Mouse (Mus musculus): ENCODE measurements around the gene Smoc2. TPM values are rescaled to one million over a fixed set of nuclear protein-coding genes. Genes with fewer than 3 reads are reported as not detected.
A peak's percentile ranks its signal among the peaks of the same experiment; 100 is the strongest.

Smoc2 gene
- polyA plus RNA-seq (2015; fragmentation: Nextera tagmentation; extraction: Ambion mirVana) = 121 TPM in 2 replicates

DNA sequence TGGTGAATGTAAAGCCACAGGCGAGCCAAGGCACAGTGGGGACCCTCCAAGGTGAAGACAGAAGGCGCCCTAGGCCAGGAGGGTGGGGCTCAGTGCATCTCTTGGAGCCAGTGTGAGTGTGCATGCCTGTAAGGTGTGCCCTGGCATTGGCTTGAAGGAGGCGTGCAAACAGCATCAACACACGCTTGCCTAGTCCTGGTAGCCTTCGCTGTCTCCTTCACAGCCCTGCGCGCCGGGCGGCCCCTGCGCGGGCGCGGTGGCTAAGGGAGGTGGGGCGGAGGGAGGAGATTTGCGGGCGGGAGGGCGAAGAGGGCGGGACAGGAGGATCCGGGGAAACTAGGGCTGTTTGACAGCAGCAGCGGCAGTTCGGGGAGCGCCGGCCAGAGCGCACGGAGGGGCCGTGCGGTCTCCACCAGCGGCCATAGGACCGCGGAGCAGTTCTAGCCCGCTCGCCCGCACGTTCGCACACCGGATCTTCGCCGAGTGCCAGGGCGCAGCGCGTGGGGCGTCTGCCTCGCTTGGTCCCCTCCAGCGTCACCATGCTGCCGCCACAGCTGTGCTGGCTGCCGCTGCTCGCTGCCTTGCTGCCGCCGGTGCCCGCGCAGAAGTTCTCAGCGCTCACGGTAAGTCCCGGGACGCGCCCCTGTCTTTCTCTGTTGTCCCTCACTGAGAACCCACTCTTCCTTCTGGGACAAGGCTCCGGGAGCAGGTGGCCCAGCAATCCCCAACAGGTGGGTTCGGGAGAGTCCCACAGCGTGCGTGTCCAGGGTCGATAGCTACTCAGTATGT, at the start of gene Smoc2:
Smoc2 (plus strand) TSS at position 330 of the 789 bp plus-strand sequence.
- Histone ChIP-seq H3K36me3 (no peaks in the 10 kb centered on the region), H3K4me3 (replicated peaks) (peak within 1 kb of the TSS; percentile 59), H3K9ac (peak within 1 kb of the TSS; percentile 9; the same call in 1 of the 2 replicates), H3K9me3 (no peaks in the 10 kb centered on the region), H3K27ac (0 out of 2 replicates have a peak within 1 kb of the TSS, but pooled peaks have one; percentile 28), H3K27me3 (replicated peaks) (peaks cover 35% of the 10 kb centered on the region), H3K4me2 (peak within 1 kb of the TSS; percentile 94), H3K4me1 (peaks cover 17% of the 10 kb centered on the region)
- ATAC-seq (ENCODE audit: insufficient read depth, low FRiP score, low read depth) = peak; percentile 66
- under 1% methylated on average over 61 of the region's 61 CpGs for WGBS

GRCm38 (mm10) chr17:14230698-14231430, 48.4 kb upstream of the Smoc2 start:
- Histone ChIP-seq H3K36me3 (no peaks in the 10 kb centered on the region), H3K4me2 (no peak overlapping the region; the same call in 1 of the 2 replicates), H3K27ac (peak overlapping the region; percentile 67)

GRCm38 (mm10) chr17:14232629-14233028, 46.7 kb upstream of the Smoc2 start:
- Histone ChIP-seq H3K36me3 (no peaks in the 10 kb centered on the region), H3K9me3 (no peaks in the 10 kb centered on the region), H3K4me1 (peaks cover 21% of the 10 kb centered on the region; the same call in 1 of the 2 replicates), H3K27ac (peak overlapping the region; percentile 26; the same call in 1 of the 2 replicates), H3K4me2 (no peak overlapping the region), H3K27me3 (replicated peaks) (no peaks in the 10 kb centered on the region), H3K4me3 (replicated peaks) (no peak overlapping the region), H3K9ac (no peak overlapping the region)
- WGBS = 43% methylated on average over 3 of the region's 3 CpGs
- ATAC-seq (ENCODE audit: insufficient read depth, low FRiP score, low read depth) = no peak

More at GRCm38 (mm10) chr17:14230698-14231430, 48.4 kb upstream of the Smoc2 start:
- ATAC-seq (ENCODE audit: insufficient read depth, low FRiP score, low read depth) = 0 out of 2 replicates have a peak, but pooled peaks have one; percentile 10
- no peak overlapping the region for H3K4me3 ChIP-seq (replicated peaks)
- 9% methylated on average over 13 of the region's 13 CpGs for WGBS
- H3K4me1 ChIP-seq = peaks cover 24% of the 10 kb centered on the region; the same call in 1 of the 2 replicates
- H3K27me3 ChIP-seq (replicated peaks) = no peaks in the 10 kb centered on the region
- no peaks in the 10 kb centered on the region for H3K9me3 ChIP-seq
- H3K9ac ChIP-seq = no peak overlapping the region

- Histone ChIP-seq H3K27me3 (replicated peaks) (no peaks in the 10 kb centered on the region), H3K36me3 (no peaks in the 10 kb centered on the region), H3K4me1 (peaks cover 15% of the 10 kb centered on the region; the same call in 1 of the 2 replicates), H3K4me3 (replicated peaks) (no peak overlapping the region), H3K27ac (no peak overlapping the region), H3K9me3 (no peaks in the 10 kb centered on the region), H3K4me2 (no peak overlapping the region), H3K9ac (no peak overlapping the region)
- ATAC-seq (ENCODE audit: insufficient read depth, low FRiP score, low read depth) = no peak
- WGBS = 46% methylated on average over 4 of the region's 4 CpGs
Measured at GRCm38 (mm10) chr17:14233658-14234057, 45.6 kb upstream of the Smoc2 start.

GRCm38 (mm10) chr17:14234774-14235389, 44.4 kb upstream of the Smoc2 start:
- Histone ChIP-seq H3K4me2 (no peak overlapping the region), H3K36me3 (no peaks in the 10 kb centered on the region), H3K27me3 (replicated peaks) (no peaks in the 10 kb centered on the region), H3K9ac (no peak overlapping the region), H3K4me1 (peaks cover 15% of the 10 kb centered on the region; the same call in 1 of the 2 replicates), H3K27ac (no peak overlapping the region), H3K9me3 (no peaks in the 10 kb centered on the region), H3K4me3 (replicated peaks) (no peak overlapping the region)
- WGBS = 47% methylated on average over 12 of the region's 12 CpGs
- ATAC-seq (ENCODE audit: insufficient read depth, low FRiP score, low read depth) = no peak

DNA sequence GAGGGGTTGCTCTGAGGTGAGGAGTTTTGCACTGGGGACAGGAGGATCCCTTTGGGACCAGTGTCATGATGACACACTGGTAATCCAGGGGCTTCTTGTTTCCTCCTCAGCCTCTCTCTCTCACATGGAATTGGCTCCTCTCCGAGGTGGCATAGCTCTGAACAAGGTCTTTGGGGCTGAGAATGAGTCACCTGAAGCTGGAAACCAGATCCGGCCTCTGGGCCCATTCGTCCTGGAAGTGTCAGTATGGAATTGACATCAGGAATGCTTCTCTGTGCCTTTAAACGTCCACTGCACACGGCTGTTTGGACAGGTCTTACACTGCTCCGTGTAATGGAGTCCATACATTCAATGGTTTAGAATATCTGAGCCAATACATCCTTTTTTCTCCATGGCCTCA, 42.2 kb upstream of the Smoc2 start:
- Histone ChIP-seq H3K4me1 (0 out of 2 replicates have a peak, but pooled peaks cover 4% of the 10 kb centered on the region), H3K27me3 (replicated peaks) (no peaks in the 10 kb centered on the region), H3K9me3 (no peaks in the 10 kb centered on the region), H3K4me3 (replicated peaks) (no peak overlapping the region), H3K36me3 (no peaks in the 10 kb centered on the region), H3K9ac (no peak overlapping the region), H3K27ac (no peak overlapping the region), H3K4me2 (no peak overlapping the region)
- ATAC-seq (ENCODE audit: insufficient read depth, low FRiP score, low read depth) = no peak
- WGBS = 46% methylated on average over 6 of the region's 6 CpGs

GRCm38 (mm10) chr17:14239960-14240359, 39.3 kb upstream of the Smoc2 start:
- H3K27me3 ChIP-seq (replicated peaks) = no peaks in the 10 kb centered on the region
- H3K4me3 ChIP-seq (replicated peaks) = no peak overlapping the region
- no peaks in the 10 kb centered on the region for H3K36me3 ChIP-seq
- no peak for ATAC-seq (ENCODE audit: insufficient read depth, low FRiP score, low read depth)
- H3K4me1 ChIP-seq = peaks cover 5% of the 10 kb centered on the region; the same call in 1 of the 2 replicates
- no peak overlapping the region for H3K9ac ChIP-seq
- no peak overlapping the region for H3K4me2 ChIP-seq
- 75% methylated on average over 10 of the region's 10 CpGs for WGBS
- H3K27ac ChIP-seq = no peak overlapping the region
- H3K9me3 ChIP-seq = no peaks in the 10 kb centered on the region

DNA sequence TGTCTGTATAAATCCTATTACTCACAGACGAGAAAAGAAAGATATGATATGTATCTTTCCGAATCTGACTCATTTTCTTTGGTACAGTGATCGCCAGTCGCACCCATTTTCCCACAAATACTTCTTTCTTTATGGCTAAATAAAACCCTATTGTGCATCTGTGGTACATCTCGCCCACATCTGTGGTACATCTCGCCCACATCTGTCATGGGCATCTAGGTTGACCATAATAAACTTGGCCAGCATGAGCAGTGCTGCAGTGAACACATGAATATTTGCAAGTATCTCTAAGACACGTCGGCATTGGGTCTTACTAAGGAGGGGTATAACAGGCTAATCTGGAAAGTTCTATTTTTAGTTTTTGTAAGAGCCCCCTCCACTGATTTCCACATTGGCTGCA, 36.7 kb upstream of the Smoc2 start:
- Histone ChIP-seq H3K4me2 (no peak overlapping the region), H3K4me3 (replicated peaks) (no peak overlapping the region), H3K27me3 (replicated peaks) (no peaks in the 10 kb centered on the region), H3K36me3 (no peaks in the 10 kb centered on the region), H3K9ac (no peak overlapping the region), H3K4me1 (peaks cover 7% of the 10 kb centered on the region; the same call in 1 of the 2 replicates), H3K9me3 (no peaks in the 10 kb centered on the region), H3K27ac (no peak overlapping the region)
- 89% methylated on average over 8 of the region's 8 CpGs for WGBS
- no peak for ATAC-seq (ENCODE audit: insufficient read depth, low FRiP score, low read depth)

- Histone ChIP-seq H3K4me3 (replicated peaks) (no peak overlapping the region), H3K4me2 (no peak overlapping the region), H3K27ac (peak overlapping the region; percentile 48), H3K36me3 (no peaks in the 10 kb centered on the region), H3K4me1 (peaks cover 7% of the 10 kb centered on the region; the same call in 1 of the 2 replicates), H3K9me3 (no peaks in the 10 kb centered on the region), H3K9ac (no peak overlapping the region), H3K27me3 (replicated peaks) (no peaks in the 10 kb centered on the region)
- WGBS = 55% methylated on average over 11 of the region's 11 CpGs
- no peak for ATAC-seq (ENCODE audit: insufficient read depth, low FRiP score, low read depth)
Measured at GRCm38 (mm10) chr17:14244195-14244965, 34.9 kb upstream of the Smoc2 start.

GRCm38 (mm10) chr17:14246266-14246665, 33.0 kb upstream of the Smoc2 start:
- no peaks in the 10 kb centered on the region for H3K36me3 ChIP-seq
- no peak overlapping the region for H3K4me2 ChIP-seq
- H3K9me3 ChIP-seq = no peaks in the 10 kb centered on the region
- H3K27me3 ChIP-seq (replicated peaks) = no peaks in the 10 kb centered on the region
- no peak overlapping the region for H3K4me3 ChIP-seq (replicated peaks)
- 82% methylated on average over 2 of the region's 2 CpGs for WGBS
- no peak overlapping the region for H3K9ac ChIP-seq
- no peak for ATAC-seq (ENCODE audit: insufficient read depth, low FRiP score, low read depth)
- H3K27ac ChIP-seq = no peak overlapping the region
- peaks cover 7% of the 10 kb centered on the region; the same call in 1 of the 2 replicates for H3K4me1 ChIP-seq

GRCm38 (mm10) chr17:14247931-14248330, 31.4 kb upstream of the Smoc2 start:
- no peak overlapping the region for H3K4me3 ChIP-seq (replicated peaks)
- H3K27ac ChIP-seq = no peak overlapping the region
- H3K27me3 ChIP-seq (replicated peaks) = no peaks in the 10 kb centered on the region
- peaks cover 7% of the 10 kb centered on the region; the same call in 1 of the 2 replicates for H3K4me1 ChIP-seq
- no peaks in the 10 kb centered on the region for H3K9me3 ChIP-seq
- H3K4me2 ChIP-seq = no peak overlapping the region
- no peak for ATAC-seq (ENCODE audit: insufficient read depth, low FRiP score, low read depth)
- H3K36me3 ChIP-seq = no peaks in the 10 kb centered on the region
- 87% methylated on average over 8 of the region's 8 CpGs for WGBS
- no peak overlapping the region for H3K9ac ChIP-seq

Measured in stomach, embryonic 15.5 days (tissue).